Mouse (Mus musculus) spleen, adult 2 months (tissue): ENCODE measurements around the gene Fam25c. TPM values are rescaled to one million over a fixed set of nuclear protein-coding genes. Genes with fewer than 3 reads are reported as not detected.

Experiments
- DNase-seq, 2 experiments: peaks; one replicate each; pipeline versions ENCODE4 v3.0.0 to v3.0.0-alpha.2; 2012 to 2021; ENCODE audit warnings: low spot score in 2 of 2, low read depth in 1 of 2
- H3K27ac ChIP-seq: fragments of 200-500 bp; 2 replicates; pipeline ENCODE4 v1.5.1; 2012; ENCODE audit warnings: low read length, inconsistent platforms; ENCODE audit not compliant: insufficient read depth
- H3K27me3 ChIP-seq: fragments of 200-500 bp; 2 replicates; pipeline ENCODE4 v1.6.1; 2012; ENCODE audit warnings: mild to moderate bottlenecking, moderate library complexity, low read length, inconsistent platforms; ENCODE audit not compliant: control insufficient read depth, insufficient read depth
- H3K36me3 ChIP-seq: fragments of 200-500 bp; 2 replicates; pipeline ENCODE4 v1.6.1; 2012; ENCODE audit warnings: mild to moderate bottlenecking, low read length, inconsistent platforms; ENCODE audit not compliant: control insufficient read depth, insufficient read depth
- H3K4me1 ChIP-seq: fragments of 200-500 bp; 2 replicates; pipeline ENCODE4 v1.6.1; 2011; ENCODE audit warnings: inconsistent platforms; ENCODE audit not compliant: control insufficient read depth, insufficient read depth, insufficient read length
- H3K4me3 ChIP-seq: fragments of 200-500 bp; 2 replicates; pipeline ENCODE4 v1.5.1; 2011; ENCODE audit warnings: mild to moderate bottlenecking, inconsistent platforms; ENCODE audit not compliant: insufficient read depth, insufficient read length; ENCODE audit errors: extremely low read depth
- CTCF ChIP-seq: fragments of 200-500 bp; IDR thresholded peaks from 2 replicates; pipeline ENCODE4 v1.5.1; 2011; ENCODE audit warnings: mild to moderate bottlenecking, inconsistent platforms; ENCODE audit not compliant: insufficient read depth, insufficient read length, insufficient replicate concordance; ENCODE audit errors: extremely low read depth
- POLR2A ChIP-seq: fragments of 200-500 bp; IDR thresholded peaks from 2 replicates; pipeline ENCODE4 v1.6.1; 2011; ENCODE audit warnings: low read depth, low read length, inconsistent platforms
- WGBS: fragments of 180-500 bp; shearing (Covaris S2); methylation state at CpG from one replicate; pipeline ENCODE4 v1.1.7; 2018; 5-methylcytosine and 5-hydroxymethylcytosine counted together
- polyA plus RNA-seq: library from polyadenylated mRNA; depleted of rRNA; stranded (reverse); fragments of >200 nt; gene quantifications from 2 replicates; pipeline ENCODE4 v1.2.3, GENCODE M21; 2012

Gene Fam25c
- polyA plus RNA-seq, 1 experiment: not detected

DNA sequence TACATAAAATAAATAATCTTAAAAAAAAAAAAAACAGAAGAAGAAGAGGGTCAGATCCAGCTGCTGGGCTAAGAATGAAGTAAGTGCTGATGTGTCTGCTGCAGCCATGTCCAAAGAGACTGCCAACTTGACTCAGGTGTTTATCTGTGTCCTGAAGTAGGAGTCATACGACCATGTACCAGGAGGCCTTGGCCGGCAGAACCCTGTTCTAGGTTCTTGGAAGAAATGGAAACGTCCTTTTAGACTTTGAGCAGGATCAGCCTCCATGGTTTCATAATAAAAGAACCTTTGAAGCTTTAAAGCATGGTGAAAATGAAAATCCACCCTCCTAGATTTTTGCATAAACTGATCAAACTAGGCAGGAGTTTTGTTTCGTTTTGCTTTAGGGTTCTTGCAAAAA is 777 bp downstream of the Fam25c start:
- DNase-seq: no peak
- no peak for TF ChIP-seq POLR2A
- no peak for TF ChIP-seq CTCF
- no peaks in the 10 kb centered on the region for H3K4me1 ChIP-seq
- H3K27me3 ChIP-seq: no peaks in the 10 kb centered on the region
- H3K4me3 ChIP-seq: no peak overlapping the region
- H3K36me3 ChIP-seq: no peaks in the 10 kb centered on the region
- whole genome bisulfite sequencing: 84% methylated on average over 4 of the region's 4 CpGs
- no peak overlapping the region for H3K27ac ChIP-seq

- Histone ChIP-seq H3K27ac (no peak overlapping the region), H3K4me1 (no peaks in the 10 kb centered on the region)
- no peak for DNase-seq
Measured at GRCm38 (mm10) chr14:34353326-34353725, 1.9 kb downstream of the Fam25c start.

GRCm38 (mm10) chr14:34352523-34352922 is 2.7 kb downstream of the Fam25c start:
- no peak for TF ChIP-seq POLR2A
- no peak for TF ChIP-seq CTCF
- H3K27ac ChIP-seq: no peak overlapping the region
- 66% methylated on average over 6 of the region's 6 CpGs for WGBS

More at GRCm38 (mm10) chr14:34353326-34353725, 1.9 kb downstream of the Fam25c start:
- H3K4me3 ChIP-seq: no peak overlapping the region
- no peak for TF ChIP-seq POLR2A
- no peak for TF ChIP-seq CTCF
- H3K36me3 ChIP-seq: no peaks in the 10 kb centered on the region
- no peaks in the 10 kb centered on the region for H3K27me3 ChIP-seq
- WGBS: 94% methylated on average over 3 of the region's 3 CpGs

DNA sequence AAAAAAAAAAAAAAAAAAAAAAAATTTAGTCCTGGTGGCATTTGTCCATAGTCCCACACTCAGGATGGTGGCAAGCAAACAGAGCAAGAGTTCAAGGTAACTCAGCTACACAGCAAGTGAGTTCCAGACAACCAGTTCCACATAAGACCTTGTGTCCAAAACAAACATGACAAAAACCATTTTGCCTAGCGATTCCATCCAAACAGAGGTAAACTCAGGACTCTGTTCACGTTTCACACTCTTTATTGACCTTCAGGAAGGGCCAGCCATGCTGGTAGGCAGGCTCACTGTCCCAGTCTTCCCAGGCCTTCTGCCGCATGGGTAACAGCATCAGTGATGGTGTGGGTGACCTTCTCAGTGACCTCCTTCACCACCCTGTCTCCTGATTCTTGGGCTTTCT is 3.6 kb downstream of the Fam25c start:
- H3K36me3 ChIP-seq: no peaks in the 10 kb centered on the region
- no peaks in the 10 kb centered on the region for H3K27me3 ChIP-seq
- H3K4me1 ChIP-seq: no peaks in the 10 kb centered on the region
- no peak for DNase-seq
- no peak overlapping the region for H3K27ac ChIP-seq
- TF ChIP-seq CTCF (no peak), POLR2A (no peak)
- no peak overlapping the region for H3K4me3 ChIP-seq
- 91% methylated on average over 3 of the region's 3 CpGs for WGBS

More at GRCm38 (mm10) chr14:34352523-34352922, 2.7 kb downstream of the Fam25c start:
- no peaks in the 10 kb centered on the region for H3K27me3 ChIP-seq
- H3K36me3 ChIP-seq: no peaks in the 10 kb centered on the region
- no peak for DNase-seq
- H3K4me1 ChIP-seq: no peaks in the 10 kb centered on the region
- H3K4me3 ChIP-seq: no peak overlapping the region

DNA sequence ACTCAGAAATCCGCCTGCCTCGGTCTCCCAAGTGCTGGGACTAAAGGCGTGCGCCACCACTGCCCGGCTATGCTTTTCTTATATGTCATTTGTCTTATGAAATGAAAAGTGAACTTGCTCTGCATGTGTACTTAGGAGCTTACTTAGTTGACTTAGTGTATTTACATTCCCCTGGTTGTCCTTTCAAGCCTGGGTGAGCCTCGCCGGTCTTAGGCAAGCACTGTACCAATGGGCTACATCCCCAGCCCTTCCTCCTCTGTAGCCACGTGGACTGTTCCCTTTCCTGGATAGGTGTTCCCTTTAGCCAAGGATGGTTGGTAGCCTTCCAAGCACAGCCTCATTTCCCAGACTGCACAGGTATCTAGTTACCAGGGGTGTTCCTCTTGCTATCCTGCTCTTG is 6.2 kb downstream of the Fam25c start:
- 94% methylated on average over 8 of the region's 8 CpGs for WGBS
- Histone ChIP-seq H3K27ac (no peak overlapping the region), H3K4me3 (no peak overlapping the region), H3K27me3 (no peaks in the 10 kb centered on the region), H3K36me3 (peaks cover 6% of the 10 kb centered on the region), H3K4me1 (no peaks in the 10 kb centered on the region)
- no peak for DNase-seq
- TF ChIP-seq CTCF (no peak), POLR2A (no peak)

- Histone ChIP-seq H3K4me1 (no peaks in the 10 kb centered on the region), H3K27ac (no peak overlapping the region), H3K27me3 (no peaks in the 10 kb centered on the region), H3K36me3 (peaks cover 7% of the 10 kb centered on the region), H3K4me3 (no peak overlapping the region)
- DNase-seq: no peak
- WGBS: 84% methylated on average over 7 of the region's 7 CpGs
- TF ChIP-seq CTCF: no peak
- TF ChIP-seq POLR2A: no peak
Measured at GRCm38 (mm10) chr14:34348301-34348700, 6.9 kb downstream of the Fam25c start.

- Histone ChIP-seq H3K27me3 (no peaks in the 10 kb centered on the region), H3K4me1 (no peaks in the 10 kb centered on the region), H3K4me3 (no peak overlapping the region), H3K36me3 (peaks cover 12% of the 10 kb centered on the region), H3K27ac (no peak overlapping the region)
- WGBS: 89% methylated on average over 5 of the region's 5 CpGs
- TF ChIP-seq CTCF (no peak), POLR2A (no peak)
- no peak for DNase-seq
Measured at GRCm38 (mm10) chr14:34347084-34347483, 8.1 kb downstream of the Fam25c start.
